Mouse (Mus musculus) regulatory T cell (primary cell): ENCODE data around the gene Sox12.
"Not testable (repeated sequence)": the region's sequence is repeated elsewhere in the genome, so short reads cannot be mapped to it uniquely, and the experiment has no call there.

ENCODE experiments used
- in situ Hi-C: fragments of 300-600 bp; cut with MboI, MseI; formaldehyde crosslinking; loops from one replicate; pipeline ENCODE4 v1.15.1; 2025; ENCODE audit warnings: high pct_unique_total_duplicates

The Sox12 gene

DNA sequence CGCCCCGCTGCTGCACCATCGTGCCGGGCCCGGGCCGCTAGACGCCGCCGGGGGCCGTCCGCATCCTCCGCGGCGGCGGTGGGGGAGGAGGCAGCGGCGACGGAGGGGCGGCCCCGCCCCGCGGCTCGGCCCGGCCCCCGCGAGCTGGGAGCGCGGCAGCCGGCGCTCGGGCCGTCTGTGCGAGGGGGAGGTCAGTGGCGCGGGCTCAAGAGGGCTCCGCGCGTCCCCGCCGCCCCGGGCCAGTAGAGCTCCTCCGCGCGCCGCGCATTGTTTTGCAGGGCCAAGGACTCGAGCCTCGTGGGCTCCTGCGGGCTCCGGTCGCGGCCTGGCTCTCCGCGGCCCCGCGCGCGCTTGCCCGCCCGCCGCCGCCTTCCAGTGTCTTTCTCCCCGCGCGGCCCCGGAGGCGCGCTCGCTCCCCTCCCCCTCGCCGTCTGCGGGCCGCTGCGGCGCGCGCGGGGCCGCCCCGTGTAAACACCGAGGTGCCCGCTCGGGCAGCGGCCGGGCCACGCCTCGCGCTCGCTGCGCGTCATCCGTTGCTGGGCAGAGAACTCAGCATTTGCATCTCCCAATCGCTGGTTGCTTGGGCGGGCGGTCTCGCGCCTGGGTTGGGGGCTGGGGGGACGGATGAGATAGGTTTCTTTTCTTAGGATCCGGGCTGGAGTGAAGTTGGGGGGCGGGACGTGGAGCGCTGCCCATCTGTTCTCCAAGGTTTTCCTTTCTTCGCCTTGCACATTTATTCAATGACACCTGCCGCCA is at the start of gene Sox12:
Gene Sox12 (minus strand): TSS at position 384 of the 756 bp plus-strand sequence.
- in situ Hi-C loops = no loop called here

DNA sequence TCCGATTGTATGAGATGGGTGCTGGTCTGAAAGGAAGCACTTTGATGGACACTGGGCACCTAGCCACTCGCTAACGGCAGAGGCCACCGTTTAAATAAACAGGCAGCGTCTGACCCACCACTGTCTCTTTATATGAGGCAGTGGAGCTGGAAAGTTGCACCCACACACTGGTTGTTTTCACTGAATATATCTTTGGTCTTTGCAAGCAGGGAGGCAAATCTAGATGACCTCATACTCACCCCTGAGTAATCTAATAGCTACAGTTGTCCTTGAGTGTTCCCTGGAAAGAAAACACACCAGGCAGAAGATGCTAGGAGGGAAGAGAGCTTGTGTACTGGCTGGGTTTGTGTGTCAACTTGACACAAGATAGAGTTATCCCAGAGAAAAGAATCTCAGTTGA is 49.6 kb upstream of the Sox12 start:
- in situ Hi-C loops = no loop called here

DNA sequence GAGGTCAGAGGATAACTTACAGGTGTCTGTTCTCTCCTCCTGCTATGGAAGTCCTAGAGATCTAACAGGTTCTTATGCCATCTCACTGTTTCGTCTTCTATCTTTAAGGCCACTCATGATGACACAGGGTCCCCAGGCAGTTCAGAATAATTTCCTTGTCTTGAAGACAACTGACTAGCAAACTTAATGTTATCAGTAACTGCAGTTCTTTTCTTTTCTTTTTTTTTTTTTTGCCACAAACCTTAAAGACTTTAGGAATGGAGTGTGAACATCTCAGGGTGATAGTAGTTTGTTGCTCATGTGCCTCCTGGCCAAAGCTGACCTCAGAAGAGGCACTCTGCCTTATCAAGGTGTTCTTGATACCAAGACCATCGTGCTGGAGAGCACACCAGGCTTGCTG is 48.8 kb upstream of the Sox12 start:
- in situ Hi-C loops = no loop called here

DNA sequence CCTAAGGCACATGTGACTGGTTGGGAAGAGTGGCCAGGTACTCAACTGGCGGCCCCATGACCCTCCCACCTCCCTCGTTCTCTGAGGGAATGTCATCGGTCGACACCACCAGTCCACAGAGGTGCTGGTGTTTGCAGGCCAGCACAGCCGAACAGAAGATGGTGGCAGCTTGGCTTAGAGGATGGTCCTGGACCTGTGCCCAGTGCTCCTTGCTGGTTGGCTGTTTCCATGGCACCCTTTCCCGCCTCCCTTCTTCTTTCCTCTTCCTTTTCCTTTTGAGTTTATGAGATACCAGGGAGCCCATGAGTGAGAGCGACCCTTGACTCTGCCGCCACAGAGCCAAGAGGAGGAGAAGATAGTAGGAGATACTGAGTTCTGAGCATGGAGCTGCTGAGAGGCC is 45.4 kb upstream of the Sox12 start:
- in situ Hi-C loops = no loop called here

DNA sequence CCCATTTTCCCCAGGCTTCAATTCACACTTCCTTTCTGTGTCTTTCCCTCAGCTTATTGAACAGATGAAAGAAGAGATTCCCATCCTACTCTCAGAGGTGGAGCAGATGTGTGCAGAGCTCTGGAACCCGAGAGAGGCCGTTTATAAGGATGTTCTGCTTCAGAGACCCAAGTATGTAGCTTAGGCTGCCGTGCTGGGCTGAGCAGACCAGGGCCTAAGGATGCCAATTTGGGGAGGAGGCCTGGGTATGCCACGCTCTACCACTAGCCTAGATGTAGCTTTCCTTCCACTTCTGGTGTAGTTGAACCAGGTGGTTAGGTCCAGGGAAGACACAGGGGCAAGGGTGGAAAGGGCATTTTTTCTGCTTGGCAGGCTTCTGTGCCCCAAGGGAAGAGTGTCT is 44.5 kb upstream of the Sox12 start:
- in situ Hi-C loops = no loop called here

DNA sequence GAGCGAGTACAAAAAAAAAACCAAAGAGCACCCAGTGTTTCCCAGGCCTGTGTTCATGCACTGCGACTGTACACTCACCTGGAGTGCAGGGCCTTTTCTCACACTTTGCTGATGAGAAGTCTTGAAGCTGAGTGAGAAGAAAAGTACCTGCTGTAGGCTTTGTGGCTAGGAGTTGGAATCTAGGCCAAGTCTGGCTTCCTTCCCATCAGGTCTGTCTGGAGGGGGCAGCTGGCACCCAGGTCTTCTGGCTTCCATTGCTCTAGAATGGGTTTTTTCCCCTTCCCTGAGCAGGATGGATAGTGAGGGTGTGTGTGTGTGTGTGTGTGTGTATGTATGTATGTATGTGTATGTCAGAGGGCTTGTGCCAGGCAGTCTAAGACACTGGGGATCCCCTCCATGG is 42.0 kb upstream of the Sox12 start:
- in situ Hi-C loops = no loop called here

DNA sequence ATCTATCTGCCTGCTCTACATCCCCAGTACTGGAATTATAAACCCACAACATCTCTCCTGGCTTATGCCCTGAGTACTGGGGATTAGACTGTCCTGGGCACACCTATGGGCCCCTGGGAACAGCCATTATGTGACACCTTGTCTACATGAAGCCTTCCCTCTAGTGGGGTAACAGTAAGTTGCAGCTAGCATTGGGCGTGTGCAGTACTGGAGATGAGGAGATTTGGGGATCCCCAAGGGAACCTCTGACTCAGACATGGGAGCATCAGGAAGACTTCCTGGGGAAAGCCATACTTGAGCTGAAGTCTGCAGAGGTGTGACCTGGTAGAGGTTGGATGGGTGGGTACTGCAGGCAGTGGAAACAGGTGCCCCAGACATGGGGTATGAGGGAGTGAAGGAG is 41.1 kb upstream of the Sox12 start:
- in situ Hi-C loops = no loop called here

DNA sequence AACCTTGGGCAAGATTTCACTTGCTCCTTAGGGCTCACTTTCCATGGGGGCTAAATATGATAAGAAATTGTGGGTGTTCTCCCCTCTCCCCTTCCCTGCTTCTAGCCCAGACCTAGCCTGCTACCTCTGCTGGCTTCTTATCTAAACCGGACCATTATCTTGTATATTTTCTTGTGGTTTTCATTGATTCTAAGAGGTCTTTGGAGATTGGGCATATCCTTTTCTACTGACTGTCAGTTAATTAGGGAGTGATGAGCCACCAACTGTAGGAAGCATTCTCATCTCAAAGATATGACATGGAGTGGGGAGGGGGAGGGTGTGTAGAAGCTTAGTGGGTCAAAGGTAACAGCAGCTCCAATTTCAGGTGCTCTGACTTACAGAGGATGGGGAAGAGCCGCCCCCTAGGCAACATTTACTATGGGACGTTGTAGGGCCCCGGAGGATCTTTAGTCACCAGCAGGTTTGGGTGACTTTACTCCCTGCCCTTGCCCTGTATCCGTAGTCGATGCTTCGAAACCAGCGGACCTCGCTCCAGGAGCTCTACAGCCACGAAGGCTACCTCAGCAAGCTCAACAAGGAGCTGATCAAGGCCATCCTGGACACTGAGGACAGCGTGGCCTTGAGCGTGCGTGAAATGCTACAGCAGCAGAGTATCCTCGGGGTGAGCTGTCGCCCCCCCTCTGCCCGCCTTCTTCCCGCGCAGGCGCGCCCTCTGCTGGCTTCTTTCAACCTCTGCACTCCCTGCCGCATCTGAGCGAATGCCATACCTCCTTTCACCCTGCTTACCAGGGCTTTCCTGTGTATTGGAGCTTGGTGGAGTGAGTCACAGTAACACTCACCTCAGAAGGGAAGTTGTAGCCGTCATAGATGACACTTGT is 39.4 kb upstream of the Sox12 start:
- in situ Hi-C loops = no loop called here

DNA sequence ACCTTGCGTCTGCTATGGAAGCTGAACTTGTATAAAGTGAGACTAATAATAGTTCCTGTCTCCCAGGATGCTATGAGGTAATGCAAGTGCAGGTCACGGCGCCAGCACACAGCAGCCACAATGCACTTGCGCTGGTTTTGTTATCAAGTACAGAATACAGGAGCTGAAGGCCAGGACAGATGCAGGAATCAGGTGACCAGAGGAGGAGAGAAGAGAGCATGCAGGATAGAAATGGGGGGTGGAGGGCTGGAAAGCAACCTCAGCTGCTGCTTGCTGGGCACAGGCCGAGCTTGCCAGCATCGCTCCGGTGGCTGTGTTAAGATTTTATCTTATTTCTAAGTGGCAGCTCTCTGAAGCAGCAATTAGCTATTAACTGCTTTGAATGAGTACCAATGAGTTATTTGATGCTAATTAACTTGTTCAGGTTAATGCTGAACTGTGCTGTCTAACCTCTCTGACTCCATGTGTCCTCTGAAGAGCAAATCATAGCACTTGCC is 38.6 kb upstream of the Sox12 start:
- in situ Hi-C loops = no loop called here

DNA sequence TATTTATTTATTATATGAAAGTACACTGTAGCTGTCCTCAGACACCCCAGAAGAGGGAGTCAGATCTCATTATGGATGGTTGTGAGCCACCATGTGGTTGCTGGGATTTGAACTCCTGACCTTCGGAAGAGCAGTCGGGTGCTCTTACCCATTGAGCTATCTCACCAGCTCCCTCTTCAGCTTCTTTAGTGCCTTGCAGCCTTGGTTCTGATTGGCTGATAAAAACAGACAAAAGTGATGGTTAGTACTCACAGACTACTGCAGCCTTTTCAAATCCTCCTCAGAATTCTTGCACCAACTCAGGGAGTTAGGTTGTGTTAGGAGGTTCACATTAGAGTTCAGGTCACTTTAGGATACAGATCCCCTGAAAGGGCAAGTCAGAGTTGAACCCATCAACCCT is 30.6 kb upstream of the Sox12 start:
- in situ Hi-C loops = not testable (repeated sequence)

DNA sequence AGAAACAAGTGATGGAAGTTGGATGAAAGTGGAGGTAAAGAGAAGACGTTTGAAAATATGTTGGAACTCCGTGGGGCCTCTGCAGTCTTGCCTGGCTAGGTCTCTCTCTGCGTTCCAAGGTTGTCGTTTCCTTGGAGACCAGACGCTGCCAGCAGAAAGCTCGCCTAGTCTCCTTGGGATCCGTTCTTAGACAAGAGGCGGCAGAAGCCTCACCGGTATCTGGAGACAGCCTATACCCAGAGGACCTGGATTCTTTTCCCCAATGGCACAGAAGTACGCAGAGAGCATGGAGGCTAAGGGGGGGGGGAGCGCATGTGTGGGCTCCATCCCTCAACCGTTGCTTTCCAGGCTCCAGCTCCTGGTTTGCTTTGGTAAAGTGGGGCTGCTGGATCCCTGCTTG is 29.6 kb upstream of the Sox12 start:
- in situ Hi-C loops = no loop called here

DNA sequence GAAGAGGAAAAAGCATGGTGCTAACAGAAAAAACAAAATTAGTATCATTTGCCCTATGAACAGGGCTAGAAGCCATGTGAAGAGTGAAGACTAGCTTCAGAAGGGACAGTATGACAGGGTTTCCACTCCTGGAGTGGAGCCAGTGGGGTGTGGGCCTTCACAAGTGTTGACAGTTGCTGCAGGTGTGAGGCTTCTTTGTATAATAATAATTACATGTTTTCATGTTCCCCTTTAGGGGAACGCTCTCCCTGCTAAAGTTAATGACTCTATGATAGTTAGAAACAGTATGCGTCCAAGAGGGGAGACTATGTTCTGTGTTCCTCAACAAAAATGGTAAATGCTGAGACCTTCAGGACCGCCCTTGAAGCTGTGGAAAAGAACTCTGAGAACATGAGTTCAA is 17.9 kb upstream of the Sox12 start:
- in situ Hi-C loops = no loop called here

DNA sequence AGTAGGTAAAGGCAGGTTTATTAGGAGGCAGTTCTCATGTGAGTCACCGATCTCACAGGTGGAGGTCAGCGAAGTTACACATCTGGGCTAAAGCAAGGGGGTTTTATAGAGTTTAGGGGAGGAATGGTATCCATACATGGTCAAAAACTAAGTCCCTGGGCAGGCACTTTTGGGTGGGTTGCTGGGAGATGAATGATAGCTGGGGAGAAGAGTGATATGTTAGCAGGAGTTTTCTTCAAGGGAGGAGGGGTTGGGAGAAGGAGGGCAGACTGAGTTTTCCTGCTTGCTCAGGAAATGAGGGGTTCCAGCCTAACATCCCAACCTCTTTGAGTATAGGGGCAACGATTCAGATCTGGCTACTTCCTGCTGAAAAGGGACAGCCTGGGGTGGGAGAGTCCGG is 17.4 kb upstream of the Sox12 start, which contains the start of gene 6820408C15Rik:
Gene 6820408C15Rik (plus strand): TSS at position 301 of the 400 bp plus-strand sequence.
- in situ Hi-C loops = no loop called here

DNA sequence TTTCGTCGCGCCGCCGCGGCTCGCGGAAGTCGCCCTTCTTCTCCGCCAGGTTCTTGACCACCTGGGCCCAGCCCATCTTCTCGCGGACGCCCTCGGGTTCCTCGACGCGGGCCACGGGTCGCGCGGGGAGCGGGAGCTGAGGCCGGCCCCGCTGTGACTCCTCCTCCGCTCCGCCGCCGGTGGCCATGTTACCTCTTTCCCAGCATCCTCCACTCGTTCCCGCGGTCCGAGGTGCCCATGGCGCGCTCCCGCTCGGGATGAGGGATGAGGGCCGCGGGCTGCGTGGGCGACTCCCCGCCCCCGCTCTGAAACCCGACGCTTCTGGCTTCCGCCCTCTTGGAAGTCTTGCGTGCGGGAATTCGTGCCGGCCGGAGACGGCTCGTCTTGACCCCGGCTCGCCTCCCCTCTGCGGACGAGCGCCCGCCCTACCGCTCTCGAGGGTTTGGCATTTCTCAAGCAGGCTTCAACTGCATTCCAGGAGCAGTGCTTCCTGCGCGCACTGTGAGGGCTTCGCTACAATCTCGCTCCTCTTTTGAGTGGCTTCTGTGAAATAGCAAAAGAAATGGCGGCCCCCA is 16.8 kb upstream of the Sox12 start, which contains the start of gene Zcchc3:
Gene Zcchc3 (minus strand): TSS at position 437 of the 575 bp plus-strand sequence.
- in situ Hi-C loops = no loop called here

DNA sequence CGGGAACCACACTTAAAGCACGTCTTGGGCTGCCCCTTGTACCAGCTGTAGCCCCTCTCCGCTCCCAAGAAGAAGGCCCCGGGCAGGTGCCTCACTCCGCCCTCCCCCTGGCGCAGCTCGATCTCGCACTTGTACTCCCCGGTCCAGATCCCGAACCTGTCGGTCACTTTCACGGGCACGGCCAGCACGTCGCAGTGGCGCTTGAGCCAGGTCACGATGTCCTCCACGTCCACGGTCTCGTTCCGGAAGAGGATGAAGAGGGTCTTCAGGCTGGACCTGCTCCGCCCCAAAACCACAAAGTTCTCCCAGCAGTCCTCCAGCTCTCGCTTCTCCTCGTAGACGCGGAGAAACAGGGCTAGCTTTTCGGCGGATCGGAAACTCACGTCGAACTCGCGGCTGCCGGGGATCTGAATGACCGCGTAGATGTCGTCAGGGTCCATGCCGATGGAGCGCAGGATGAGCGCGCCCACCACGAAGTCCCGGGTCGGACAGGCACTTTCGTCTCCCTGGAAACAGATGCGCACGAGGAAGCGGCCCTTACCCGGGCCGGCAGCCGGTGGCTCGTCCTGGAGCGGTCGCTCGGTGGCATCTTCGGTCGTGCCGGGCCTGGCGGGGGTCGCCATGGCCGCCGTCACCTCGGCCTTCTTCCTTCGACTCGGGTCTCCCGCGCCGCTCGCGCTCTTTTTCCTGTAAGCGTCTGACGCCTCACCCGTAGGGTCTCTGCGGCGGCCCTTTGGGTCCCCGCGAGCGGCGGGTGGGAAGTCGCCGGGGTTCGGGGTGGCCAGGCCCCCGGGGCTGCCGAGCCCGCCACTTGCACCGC is 16.1 kb upstream of the Sox12 start:
- in situ Hi-C loops = no loop called here

DNA sequence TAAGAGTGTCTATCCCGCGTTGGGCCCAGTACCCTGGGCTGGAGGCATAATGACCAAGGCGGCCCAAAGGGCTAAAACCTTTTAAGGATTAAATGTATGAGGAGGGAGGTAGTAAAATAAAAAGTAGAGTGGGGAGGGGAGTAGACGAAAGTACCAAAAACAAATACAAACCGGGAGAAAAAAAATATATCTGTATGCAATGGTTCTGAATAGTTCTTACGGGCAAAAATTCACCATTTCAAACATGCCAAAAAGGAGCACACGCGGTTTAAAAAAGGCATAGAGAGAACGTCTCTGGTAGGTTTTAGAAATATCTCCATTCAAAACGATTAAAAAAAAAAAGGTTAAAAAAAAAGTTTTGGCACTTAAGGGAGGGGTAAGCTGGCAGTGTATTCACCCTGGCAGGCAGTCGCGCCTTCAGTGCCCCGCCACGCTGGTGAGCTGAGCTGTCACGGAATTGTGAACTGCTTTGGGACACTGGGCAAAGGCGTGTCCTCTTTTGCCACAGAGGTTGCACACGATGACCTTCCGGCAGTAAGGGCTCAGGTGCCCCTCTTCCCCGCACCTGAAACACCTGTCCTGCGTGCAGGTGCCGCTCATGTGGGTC is 15.4 kb upstream of the Sox12 start:
- in situ Hi-C loops = no loop called here

DNA sequence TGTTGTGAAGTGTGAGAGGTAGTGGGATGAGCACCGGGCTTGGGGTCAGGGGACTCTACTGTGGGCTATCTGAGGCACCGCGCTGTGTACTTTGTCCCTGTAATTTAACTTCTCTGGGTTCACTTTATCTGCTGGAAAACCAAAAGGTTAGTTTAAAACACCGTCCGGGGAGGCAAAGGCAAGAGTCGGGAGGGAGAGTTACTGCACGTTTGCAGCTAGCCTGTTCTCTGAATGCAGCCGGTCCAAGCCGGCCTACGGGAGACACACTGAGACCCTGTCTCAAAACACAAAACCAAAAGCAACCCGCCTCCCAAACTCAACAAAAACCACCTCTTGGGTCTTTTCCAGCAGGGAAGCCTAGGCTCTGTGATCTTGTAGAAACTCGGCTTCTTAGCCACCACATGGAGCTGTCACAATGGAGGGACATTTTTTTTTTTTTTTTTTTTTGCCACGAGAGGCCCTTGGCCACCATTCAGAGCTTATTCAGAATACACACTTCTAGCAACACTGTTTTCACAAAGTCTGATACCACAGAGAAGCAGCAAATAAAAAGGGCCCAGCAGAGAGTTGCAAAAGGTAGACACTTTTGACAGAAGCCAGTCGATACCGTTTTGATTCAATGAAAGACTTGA is 14.8 kb upstream of the Sox12 start:
- in situ Hi-C loops = no loop called here

DNA sequence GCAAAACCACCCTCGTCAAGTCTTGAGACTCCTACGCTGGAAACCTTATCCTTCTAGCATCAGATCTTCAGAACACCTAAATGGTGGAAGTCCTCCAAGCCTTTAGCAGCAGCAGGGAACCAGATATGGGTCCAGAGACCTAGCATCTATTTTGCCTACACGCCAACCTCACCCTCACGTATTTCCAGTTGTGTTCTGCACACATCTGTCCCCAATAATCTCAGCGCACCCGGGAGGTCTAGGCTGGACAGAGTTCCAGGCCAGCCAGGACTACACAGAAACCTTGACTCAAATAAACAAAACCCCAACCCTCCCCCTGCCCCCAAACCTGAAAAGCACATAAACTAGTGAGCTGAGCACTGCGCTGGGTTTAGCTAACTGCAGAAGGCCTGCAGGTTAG is 13.6 kb upstream of the Sox12 start:
- in situ Hi-C loops = no loop called here

DNA sequence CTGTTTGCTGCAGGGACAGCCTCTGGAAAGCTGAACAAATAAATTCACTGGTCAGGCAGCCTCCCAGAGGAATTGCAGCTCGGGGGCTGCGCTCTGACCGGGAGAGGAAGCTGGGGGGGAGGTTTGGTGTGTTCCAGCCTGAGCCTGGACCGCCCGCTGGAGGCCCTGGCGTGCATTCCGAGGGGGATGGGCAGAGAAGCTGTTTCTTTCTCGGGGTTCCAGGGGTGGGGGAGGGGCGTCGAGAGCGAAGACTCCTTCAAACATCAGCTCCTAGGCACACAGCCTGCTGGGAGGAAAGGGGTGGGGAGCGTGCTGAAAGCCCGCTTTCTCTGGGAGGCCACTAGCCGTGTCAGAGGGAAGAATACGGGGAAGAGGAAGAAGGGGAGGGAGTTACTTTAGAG is 13.1 kb upstream of the Sox12 start:
- in situ Hi-C loops = no loop called here

DNA sequence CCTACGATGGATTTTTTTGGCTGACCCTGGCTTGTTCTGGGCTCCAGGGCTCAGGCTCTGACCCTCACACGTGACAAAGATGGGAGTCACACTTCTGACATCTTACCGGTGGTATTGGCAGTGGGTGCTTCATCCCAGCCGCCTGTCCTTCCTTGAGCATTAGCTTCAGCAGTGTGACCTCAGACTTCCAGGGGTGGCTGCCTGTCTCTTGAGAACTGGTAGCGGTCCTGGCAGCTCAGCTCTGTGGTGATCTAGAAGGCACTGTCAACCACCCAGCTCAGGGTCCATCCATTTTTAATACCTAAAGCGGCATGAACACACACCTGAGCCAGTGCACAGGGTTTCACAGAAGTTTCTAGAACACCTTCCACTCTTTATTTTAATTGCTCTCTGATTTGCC is 11.9 kb upstream of the Sox12 start:
- in situ Hi-C loops = no loop called here

DNA sequence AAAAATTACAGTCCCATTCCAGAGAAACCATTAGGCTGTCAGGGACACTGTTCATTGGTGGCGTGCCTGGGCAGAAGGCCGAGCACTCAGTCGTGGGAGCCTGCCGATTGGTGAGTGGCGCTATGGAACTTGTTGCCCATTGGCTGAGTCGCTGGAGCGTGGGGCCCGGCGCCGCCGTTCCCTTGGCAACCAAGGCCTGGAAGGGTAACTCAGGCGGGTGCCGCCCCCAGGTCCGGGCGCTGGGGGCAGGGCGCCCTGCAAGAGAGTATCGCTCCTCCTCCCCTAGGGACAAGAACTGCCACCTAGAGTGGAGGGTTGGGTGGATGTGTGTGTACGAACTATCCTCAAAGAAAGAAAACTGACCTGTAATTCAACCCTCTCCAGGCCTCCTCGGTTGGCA is 8.3 kb upstream of the Sox12 start:
- in situ Hi-C loops = no loop called here
